Mouse (Mus musculus): ENCODE measurements around the gene Adgrb3. TPM values are rescaled to one million over a fixed set of nuclear protein-coding genes. Genes with fewer than 3 reads are reported as not detected.
"Not testable (repeated sequence)": the region's sequence is repeated elsewhere in the genome, so short reads cannot be mapped to it uniquely, and the experiment has no call there.

Gene Adgrb3
- polyA plus RNA-seq, 1 experiment from 2014 or later = 2.1 TPM

DNA sequence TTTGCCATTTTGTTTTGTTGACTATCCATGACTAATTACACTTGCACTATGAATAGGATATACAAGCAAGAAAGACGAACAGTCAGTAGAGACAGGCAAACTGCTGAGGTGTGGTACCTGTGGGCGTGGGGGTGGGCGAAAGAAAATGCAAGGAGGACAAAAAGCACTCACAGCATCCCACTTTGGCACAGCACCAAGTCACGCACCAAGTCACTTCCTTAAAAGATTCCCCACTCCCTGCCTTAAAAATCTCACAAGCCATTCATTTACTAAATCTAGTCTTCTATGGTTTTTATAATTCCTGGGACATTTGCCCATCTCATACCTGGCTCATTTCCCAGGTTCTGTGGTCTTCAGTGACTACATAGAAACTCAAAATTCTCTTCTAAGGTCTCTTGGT is 787.4 kb downstream of the Adgrb3 start:
- H3K27me3 ChIP-seq (replicated peaks; ENCODE audit: control insufficient read depth, insufficient read depth, low read length) = no peaks in the 10 kb centered on the region
- H3K4me2 ChIP-seq (replicated peaks; ENCODE audit: low read depth) = no peak overlapping the region
- H3K36me3 ChIP-seq (ENCODE audit: control insufficient read depth, insufficient read depth) = no peaks in the 10 kb centered on the region
- H3K9me3 ChIP-seq (ENCODE audit: control insufficient read depth) = no peaks in the 10 kb centered on the region
- TF ChIP-seq CTCF (IDR thresholded peaks at IDR 0.05; ENCODE audit: low read depth) = no peak
- H3K4me3 ChIP-seq (ENCODE audit: low read depth, low read length) = no peak overlapping the region
- WGBS = 76% methylated on average over 4 of the region's 4 CpGs
- H3K4me1 ChIP-seq (replicated peaks; ENCODE audit: control insufficient read depth, insufficient read depth, low read length) = no peaks in the 10 kb centered on the region
- H3K9ac ChIP-seq (ENCODE audit: low read depth, low read length) = no peak overlapping the region
- no peak for ATAC-seq
- no peak overlapping the region for H3K27ac ChIP-seq (ENCODE audit: low read depth, low read length)

GRCm38 (mm10) chr1:25034161-25034560 is 795.3 kb downstream of the Adgrb3 start:
- 78% methylated on average over 10 of the region's 10 CpGs for WGBS
- Histone ChIP-seq H3K4me2 (replicated peaks; ENCODE audit: low read depth) (no peak overlapping the region), H3K4me3 (ENCODE audit: low read depth, low read length) (no peak overlapping the region), H3K27me3 (replicated peaks; ENCODE audit: control insufficient read depth, insufficient read depth, low read length) (no peaks in the 10 kb centered on the region), H3K27ac (ENCODE audit: low read depth, low read length) (no peak overlapping the region), H3K9me3 (ENCODE audit: control insufficient read depth) (no peaks in the 10 kb centered on the region), H3K4me1 (replicated peaks; ENCODE audit: control insufficient read depth, insufficient read depth, low read length) (no peaks in the 10 kb centered on the region), H3K36me3 (ENCODE audit: control insufficient read depth, insufficient read depth) (no peaks in the 10 kb centered on the region), H3K9ac (ENCODE audit: low read depth, low read length) (no peak overlapping the region)
- no peak for ATAC-seq
- no peak for TF ChIP-seq CTCF (IDR thresholded peaks at IDR 0.05; ENCODE audit: low read depth)

- no peaks in the 10 kb centered on the region for H3K9me3 ChIP-seq (ENCODE audit: control insufficient read depth)
- no peak overlapping the region for H3K27ac ChIP-seq (ENCODE audit: low read depth, low read length)
- no peak overlapping the region for H3K4me2 ChIP-seq (replicated peaks; ENCODE audit: low read depth)
- H3K4me3 ChIP-seq (ENCODE audit: low read depth, low read length) = no peak overlapping the region
- WGBS = 59% methylated on average over 8 of the region's 8 CpGs
- no peaks in the 10 kb centered on the region for H3K4me1 ChIP-seq (replicated peaks; ENCODE audit: control insufficient read depth, insufficient read depth, low read length)
- H3K27me3 ChIP-seq (replicated peaks; ENCODE audit: control insufficient read depth, insufficient read depth, low read length) = no peaks in the 10 kb centered on the region
- no peak overlapping the region for H3K9ac ChIP-seq (ENCODE audit: low read depth, low read length)
- TF ChIP-seq CTCF (IDR thresholded peaks at IDR 0.05; ENCODE audit: low read depth) = no peak
- no peak for ATAC-seq
- H3K36me3 ChIP-seq (ENCODE audit: control insufficient read depth, insufficient read depth) = no peaks in the 10 kb centered on the region
Measured at GRCm38 (mm10) chr1:25033155-25034095, 796.1 kb downstream of the Adgrb3 start.

DNA sequence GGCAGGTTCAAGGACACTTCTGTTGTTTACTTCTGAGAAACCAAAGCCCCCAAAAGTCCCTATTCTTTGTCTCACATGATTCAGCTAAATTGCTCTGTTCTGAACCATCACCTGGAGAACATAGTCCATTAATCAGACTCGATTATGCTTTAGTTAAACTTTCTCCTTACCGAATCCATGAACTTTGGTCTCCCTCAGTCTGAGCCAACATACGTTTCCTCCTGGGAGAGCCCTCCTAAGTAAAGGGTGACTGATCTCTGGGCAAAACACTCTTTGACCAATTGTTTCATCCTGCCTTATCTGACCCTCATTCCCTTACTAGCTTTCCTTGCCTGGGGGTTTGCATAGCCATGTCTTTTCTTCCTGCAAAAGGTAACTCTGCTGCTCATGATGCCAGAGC is 806.4 kb downstream of the Adgrb3 start:
- WGBS = 52% methylated on average over 3 of the region's 3 CpGs
- H3K36me3 ChIP-seq (ENCODE audit: control insufficient read depth, insufficient read depth) = no peaks in the 10 kb centered on the region
- no peak for TF ChIP-seq CTCF (IDR thresholded peaks at IDR 0.05; ENCODE audit: low read depth)
- H3K4me3 ChIP-seq (ENCODE audit: low read depth, low read length) = no peak overlapping the region
- no peak overlapping the region for H3K4me2 ChIP-seq (replicated peaks; ENCODE audit: low read depth)
- no peaks in the 10 kb centered on the region for H3K9me3 ChIP-seq (ENCODE audit: control insufficient read depth)
- ATAC-seq = no peak
- H3K9ac ChIP-seq (ENCODE audit: low read depth, low read length) = no peak overlapping the region
- no peaks in the 10 kb centered on the region for H3K4me1 ChIP-seq (replicated peaks; ENCODE audit: control insufficient read depth, insufficient read depth, low read length)
- H3K27ac ChIP-seq (ENCODE audit: low read depth, low read length) = no peak overlapping the region
- no peaks in the 10 kb centered on the region for H3K27me3 ChIP-seq (replicated peaks; ENCODE audit: control insufficient read depth, insufficient read depth, low read length)

DNA sequence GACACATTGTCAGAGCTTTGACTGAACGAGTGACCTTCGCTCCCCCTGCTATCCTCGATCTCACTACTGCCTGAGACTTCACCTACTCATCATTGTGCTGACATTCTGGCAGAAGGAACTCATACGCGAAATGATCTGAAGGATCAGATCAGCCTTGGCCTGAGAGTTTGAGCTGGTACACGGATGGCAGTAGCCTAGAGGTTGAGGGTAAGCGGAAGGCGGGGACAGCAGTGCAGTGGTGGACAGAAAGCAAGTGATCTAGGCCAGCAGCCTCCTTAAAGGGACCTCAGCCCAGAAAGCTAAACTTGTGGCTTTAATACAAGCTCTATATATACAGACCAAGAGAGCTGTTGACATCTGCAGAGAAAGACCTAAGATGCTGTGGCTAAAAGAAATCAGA is 811.7 kb downstream of the Adgrb3 start:
- not testable (repeated sequence) for H3K27ac ChIP-seq (ENCODE audit: low read depth, low read length); H3K4me2 ChIP-seq (replicated peaks; ENCODE audit: low read depth); H3K9ac ChIP-seq (ENCODE audit: low read depth, low read length); H3K27me3 ChIP-seq (replicated peaks; ENCODE audit: control insufficient read depth, insufficient read depth, low read length); H3K4me1 ChIP-seq (replicated peaks; ENCODE audit: control insufficient read depth, insufficient read depth, low read length); H3K9me3 ChIP-seq (ENCODE audit: control insufficient read depth); H3K36me3 ChIP-seq (ENCODE audit: control insufficient read depth, insufficient read depth); H3K4me3 ChIP-seq (ENCODE audit: low read depth, low read length); ATAC-seq
- WGBS = 81% methylated on average over 5 of the region's 8 CpGs

Data from intestine, postnatal 0 days (tissue).